Mouse (Mus musculus): ENCODE measurements around the gene Clcnkb. TPM values are rescaled to one million over a fixed set of nuclear protein-coding genes. Genes with fewer than 3 reads are reported as not detected.

The Clcnkb gene
- polyA plus RNA-seq, 1 experiment from 2014 or later: not detected

- H3K27me3 ChIP-seq (replicated peaks; ENCODE audit: insufficient read depth, low read length): no peaks in the 10 kb centered on the region
- ATAC-seq (no peak), DNase-seq (ENCODE audit: low spot score) (no peak)
- no peak overlapping the region for H3K4me2 ChIP-seq (replicated peaks; ENCODE audit: low read depth, low read length)
- H3K4me1 ChIP-seq (ENCODE audit: insufficient read depth, low read depth, low read length): no peaks in the 10 kb centered on the region
- no peaks in the 10 kb centered on the region for H3K9me3 ChIP-seq (ENCODE audit: low read length)
- H3K9ac ChIP-seq (replicated peaks; ENCODE audit: low read depth): no peak overlapping the region
- H3K36me3 ChIP-seq (ENCODE audit: insufficient read depth, low read length): peaks cover 10% of the 10 kb centered on the region; the same call in 1 of the 2 replicates
- H3K27ac ChIP-seq (ENCODE audit: low read length): no peak overlapping the region
- WGBS: 88% methylated on average over 2 of the region's 2 CpGs
- TF ChIP-seq CTCF (IDR thresholded peaks at IDR 0.05) (no peak), EP300 (IDR thresholded peaks at IDR 0.05) (no peak)
- no peak overlapping the region for H3K4me3 ChIP-seq (ENCODE audit: low read depth, low read length)
These were observed 35.4 kb upstream of the Clcnkb start for GRCm38 (mm10) chr4:141451251-141451650.

GRCm38 (mm10) chr4:141446211-141446610 lies 30.4 kb upstream of the Clcnkb start:
- Histone ChIP-seq H3K27me3 (replicated peaks; ENCODE audit: insufficient read depth, low read length) (no peaks in the 10 kb centered on the region), H3K4me1 (ENCODE audit: insufficient read depth, low read depth, low read length) (peaks cover 10% of the 10 kb centered on the region; the same call in 1 of the 2 replicates), H3K4me2 (replicated peaks; ENCODE audit: low read depth, low read length) (no peak overlapping the region), H3K27ac (ENCODE audit: low read length) (no peak overlapping the region), H3K4me3 (ENCODE audit: low read depth, low read length) (no peak overlapping the region), H3K9me3 (ENCODE audit: low read length) (no peaks in the 10 kb centered on the region), H3K9ac (replicated peaks; ENCODE audit: low read depth) (no peak overlapping the region), H3K36me3 (ENCODE audit: insufficient read depth, low read length) (peaks cover 5% of the 10 kb centered on the region; the same call in 1 of the 2 replicates)
- no peak for ATAC-seq
- TF ChIP-seq CTCF (IDR thresholded peaks at IDR 0.05) (no peak), EP300 (IDR thresholded peaks at IDR 0.05) (no peak)
- no peak for DNase-seq (ENCODE audit: low spot score)
- WGBS: 60% methylated on average over 7 of the region's 7 CpGs

GRCm38 (mm10) chr4:141445328-141445720 lies 29.5 kb upstream of the Clcnkb start:
- H3K9me3 ChIP-seq (ENCODE audit: low read length): no peaks in the 10 kb centered on the region
- H3K4me2 ChIP-seq (replicated peaks; ENCODE audit: low read depth, low read length): peak overlapping the region; percentile 91
- no peaks in the 10 kb centered on the region for H3K27me3 ChIP-seq (replicated peaks; ENCODE audit: insufficient read depth, low read length)
- ATAC-seq (no peak), DNase-seq (ENCODE audit: low spot score) (no peak)
- H3K36me3 ChIP-seq (ENCODE audit: insufficient read depth, low read length): peaks cover 5% of the 10 kb centered on the region; the same call in 1 of the 2 replicates
- H3K4me1 ChIP-seq (ENCODE audit: insufficient read depth, low read depth, low read length): peaks cover 10% of the 10 kb centered on the region; the same call in 1 of the 2 replicates
- H3K4me3 ChIP-seq (ENCODE audit: low read depth, low read length): peak overlapping the region; percentile 99
- TF ChIP-seq CTCF (IDR thresholded peaks at IDR 0.05) (no peak), EP300 (IDR thresholded peaks at IDR 0.05) (no peak)
- H3K9ac ChIP-seq (replicated peaks; ENCODE audit: low read depth): peak overlapping the region; percentile 65; the same call in 1 of the 2 replicates
- no peak overlapping the region for H3K27ac ChIP-seq (ENCODE audit: low read length)
- WGBS: 16% methylated on average over 14 of the region's 14 CpGs

GRCm38 (mm10) chr4:141444451-141445327 lies 28.9 kb upstream of the Clcnkb start, which contains the start of gene Zbtb17:
Zbtb17 (plus strand) TSS chr4:141444654.
- no peaks in the 10 kb centered on the region for H3K9me3 ChIP-seq (ENCODE audit: low read length)
- no peak within 1 kb of the TSS for H3K27ac ChIP-seq (ENCODE audit: low read length)
- H3K36me3 ChIP-seq (ENCODE audit: insufficient read depth, low read length): peaks cover 5% of the 10 kb centered on the region; the same call in 1 of the 2 replicates
- H3K4me1 ChIP-seq (ENCODE audit: insufficient read depth, low read depth, low read length): peaks cover 10% of the 10 kb centered on the region; the same call in 1 of the 2 replicates
- H3K27me3 ChIP-seq (replicated peaks; ENCODE audit: insufficient read depth, low read length): no peaks in the 10 kb centered on the region
- peak within 1 kb of the TSS; percentile 99 for H3K4me3 ChIP-seq (ENCODE audit: low read depth, low read length)
- WGBS: 1% methylated on average over 64 of the region's 102 CpGs
- ATAC-seq: peak; percentile 97
- peak within 1 kb of the TSS; percentile 65 for H3K9ac ChIP-seq (replicated peaks; ENCODE audit: low read depth)
- peak; percentile 96 for DNase-seq (ENCODE audit: low spot score)
- peak within 1 kb of the TSS; percentile 91 for H3K4me2 ChIP-seq (replicated peaks; ENCODE audit: low read depth, low read length)
- TF ChIP-seq EP300 (IDR thresholded peaks at IDR 0.05): no peak

- Histone ChIP-seq H3K27me3 (replicated peaks; ENCODE audit: insufficient read depth, low read length) (no peaks in the 10 kb centered on the region), H3K4me2 (replicated peaks; ENCODE audit: low read depth, low read length) (peak overlapping the region; percentile 91), H3K9me3 (ENCODE audit: low read length) (no peaks in the 10 kb centered on the region), H3K9ac (replicated peaks; ENCODE audit: low read depth) (peak overlapping the region; percentile 65), H3K36me3 (ENCODE audit: insufficient read depth, low read length) (peaks cover 5% of the 10 kb centered on the region; the same call in 1 of the 2 replicates), H3K4me1 (ENCODE audit: insufficient read depth, low read depth, low read length) (peaks cover 10% of the 10 kb centered on the region; the same call in 1 of the 2 replicates), H3K4me3 (ENCODE audit: low read depth, low read length) (peak overlapping the region; percentile 99), H3K27ac (ENCODE audit: low read length) (no peak overlapping the region)
- no peak for DNase-seq (ENCODE audit: low spot score)
- no peak for TF ChIP-seq CTCF (IDR thresholded peaks at IDR 0.05)
- no peak for TF ChIP-seq EP300 (IDR thresholded peaks at IDR 0.05)
- ATAC-seq: no peak
- WGBS: 33% methylated on average over 11 of the region's 11 CpGs
These were observed 28.0 kb upstream of the Clcnkb start for GRCm38 (mm10) chr4:141443641-141444429.

GRCm38 (mm10) chr4:141440877-141441276 lies 25.1 kb upstream of the Clcnkb start:
- no peaks in the 10 kb centered on the region for H3K36me3 ChIP-seq (ENCODE audit: insufficient read depth, low read length)
- H3K4me3 ChIP-seq (ENCODE audit: low read depth, low read length): no peak overlapping the region
- H3K4me2 ChIP-seq (replicated peaks; ENCODE audit: low read depth, low read length): no peak overlapping the region
- TF ChIP-seq CTCF (IDR thresholded peaks at IDR 0.05): no peak
- TF ChIP-seq EP300 (IDR thresholded peaks at IDR 0.05): no peak
- no peaks in the 10 kb centered on the region for H3K27me3 ChIP-seq (replicated peaks; ENCODE audit: insufficient read depth, low read length)
- no peaks in the 10 kb centered on the region for H3K9me3 ChIP-seq (ENCODE audit: low read length)
- ATAC-seq (no peak), DNase-seq (ENCODE audit: low spot score) (no peak)
- H3K4me1 ChIP-seq (ENCODE audit: insufficient read depth, low read depth, low read length): peaks cover 10% of the 10 kb centered on the region; the same call in 1 of the 2 replicates
- H3K27ac ChIP-seq (ENCODE audit: low read length): no peak overlapping the region
- no peak overlapping the region for H3K9ac ChIP-seq (replicated peaks; ENCODE audit: low read depth)
